Mouse (Mus musculus) kidney, postnatal 0 days (tissue): Measurements from ENCODE around the gene Gm45062. TPM values are rescaled to one million over a fixed set of nuclear protein-coding genes. Genes with fewer than 3 reads are reported as not detected.

Source experiments
- ATAC-seq: fragments of 200-750 bp; cut with Nextera tagmentation; replicated peaks from 2 replicates; pipeline ENCODE4 v1.8.0; 2017; ENCODE audit warnings: low read depth, moderate number of reproducible peaks, moderate TSS enrichment, moderate library complexity; ENCODE audit not compliant: low FRiP score
- DNase-seq: peaks from one replicate; pipeline ENCODE4 v3.0.0-alpha.2; 2016; ENCODE audit warnings: low spot score
- H3K27ac ChIP-seq: fragments of 300-500 bp; sonication (generic); 2 replicates; pipeline ENCODE4 v1.5.1; 2014; ENCODE audit warnings: mild to moderate bottlenecking
- H3K27me3 ChIP-seq: fragments of 300-500 bp; sonication (generic); 2 replicates; pipeline ENCODE4 v1.6.1; 2014; ENCODE audit warnings: low read length, mixed read lengths; ENCODE audit not compliant: insufficient read depth
- H3K36me3 ChIP-seq: fragments of 300-500 bp; sonication (generic); 2 replicates; pipeline ENCODE4 v1.6.1; 2014; ENCODE audit warnings: low read length, mixed read lengths; ENCODE audit not compliant: insufficient read depth
- H3K4me1 ChIP-seq: fragments of 300-500 bp; sonication (generic); replicated peaks from 2 replicates; pipeline ENCODE4 v1.6.1; 2014; ENCODE audit warnings: antibody characterized with exemption, low read length, mixed read lengths; ENCODE audit not compliant: insufficient read depth
- H3K4me2 ChIP-seq: fragments of 300-500 bp; sonication (generic); 2 replicates; pipeline ENCODE4 v1.6.1; 2014; ENCODE audit warnings: mild to moderate bottlenecking, low read length, moderate library complexity, mixed read lengths
- H3K4me3 ChIP-seq: fragments of 300-500 bp; sonication (generic); replicated peaks from 2 replicates; pipeline ENCODE4 v1.5.1; 2014; ENCODE audit warnings: low read depth, low read length
- H3K9ac ChIP-seq: fragments of 300-500 bp; sonication (generic); 2 replicates; pipeline ENCODE4 v1.6.1; 2014; ENCODE audit warnings: low read depth, low read length
- H3K9me3 ChIP-seq: fragments of 300-500 bp; sonication (generic); replicated peaks from 2 replicates; pipeline ENCODE4 v1.6.1; 2016; ENCODE audit warnings: low read length, inconsistent platforms, mixed read lengths
- CTCF ChIP-seq: IDR thresholded peaks from 2 replicates; pipeline ENCODE4 v1.5.1; 2016; ENCODE audit warnings: antibody characterized with exemption, low read depth, mild to moderate bottlenecking, moderate library complexity
- WGBS: fragments of 180-500 bp; shearing (Covaris S2); extraction: QIAGEN DNeasy Blood & Tissue Kit; methylation state at CpG from one replicate; pipeline ENCODE4 v1.1.7; 2014; 5-methylcytosine and 5-hydroxymethylcytosine counted together
- polyA plus RNA-seq: library from polyadenylated mRNA; unstranded; fragments of >200 nt; fragmentation: Nextera tagmentation; extraction: Ambion mirVana; gene quantifications from 2 replicates; pipeline ENCODE4 v1.2.1, GENCODE M21; 2015

The Gm45062 gene
- polyA plus RNA-seq, 1 experiment from 2014 or later, result 5.0 TPM

GRCm38 (mm10) chr6:8349060-8349670 is 89.9 kb downstream of the Gm45062 start:
- DNase-seq (no peak), ATAC-seq (no peak)
- no peak overlapping the region for H3K9ac ChIP-seq
- H3K27ac ChIP-seq, result no peak overlapping the region
- TF ChIP-seq CTCF, result no peak
- 74% methylated on average over 2 of the region's 2 CpGs for WGBS
- H3K27me3 ChIP-seq, result no peaks in the 10 kb centered on the region
- H3K4me3 ChIP-seq, result no peak overlapping the region
- no peaks in the 10 kb centered on the region for H3K9me3 ChIP-seq
- H3K4me1 ChIP-seq, result no peaks in the 10 kb centered on the region
- no peak overlapping the region for H3K4me2 ChIP-seq
- H3K36me3 ChIP-seq, result no peaks in the 10 kb centered on the region

DNA sequence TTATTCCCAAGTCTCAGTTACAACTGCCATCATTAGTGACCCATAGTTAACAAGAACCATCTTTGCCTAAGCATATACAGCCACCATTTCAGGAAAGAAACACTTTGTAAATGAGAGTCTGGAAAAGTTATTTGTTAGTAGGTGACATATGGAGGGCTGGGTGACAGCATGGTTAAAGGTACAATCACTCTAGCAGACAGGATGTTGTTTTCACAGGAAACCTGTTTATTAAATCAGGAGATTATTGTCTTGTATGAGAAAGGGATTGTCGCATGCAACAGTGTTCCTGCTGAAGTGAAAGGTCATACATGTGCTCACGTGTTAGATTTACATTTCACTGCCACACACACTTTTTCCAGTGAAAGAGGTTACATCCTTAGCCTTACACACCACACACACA is 92.3 kb downstream of the Gm45062 start:
- Histone ChIP-seq H3K4me1 (no peaks in the 10 kb centered on the region), H3K4me2 (no peak overlapping the region), H3K27me3 (no peaks in the 10 kb centered on the region), H3K9me3 (no peaks in the 10 kb centered on the region), H3K36me3 (no peaks in the 10 kb centered on the region), H3K9ac (no peak overlapping the region), H3K27ac (no peak overlapping the region), H3K4me3 (no peak overlapping the region)
- no peak for ATAC-seq
- WGBS, result 77% methylated on average over 2 of the region's 2 CpGs
- no peak for DNase-seq
- TF ChIP-seq CTCF, result no peak

GRCm38 (mm10) chr6:8352533-8353168 is 93.4 kb downstream of the Gm45062 start:
- Histone ChIP-seq H3K9ac (no peak overlapping the region), H3K27me3 (no peaks in the 10 kb centered on the region), H3K36me3 (no peaks in the 10 kb centered on the region), H3K9me3 (no peaks in the 10 kb centered on the region), H3K4me2 (peak overlapping the region; percentile 43), H3K4me1 (no peaks in the 10 kb centered on the region), H3K27ac (peak overlapping the region; percentile 19; the same call in 1 of the 2 replicates), H3K4me3 (no peak overlapping the region; the same call in 1 of the 2 replicates)
- WGBS, result 19% methylated on average over 12 of the region's 12 CpGs
- ATAC-seq (peak; percentile 54; the same call in 1 of the 2 replicates), DNase-seq (peak; percentile 40)
- no peak for TF ChIP-seq CTCF

DNA sequence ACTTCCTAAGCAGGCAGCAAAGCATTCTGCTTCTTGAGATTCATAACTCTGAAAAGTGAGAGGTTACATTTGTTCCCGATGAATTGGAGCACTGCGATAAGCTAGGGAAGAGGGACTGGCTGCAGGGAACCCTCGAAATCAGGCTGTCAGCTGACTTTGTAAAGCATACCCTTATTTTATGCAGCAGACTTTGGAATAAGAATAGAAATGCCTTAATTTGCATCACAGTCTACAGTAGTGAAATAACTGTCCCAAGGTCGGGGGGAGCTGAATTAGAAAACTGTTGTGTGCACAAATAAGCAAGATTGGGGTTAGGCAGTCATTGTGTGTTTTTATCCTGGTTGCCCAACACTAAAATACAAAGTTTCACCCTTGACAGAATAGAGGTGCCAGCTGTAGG is 94.2 kb downstream of the Gm45062 start:
- H3K9ac ChIP-seq, result no peak overlapping the region
- no peak overlapping the region for H3K4me2 ChIP-seq
- H3K9me3 ChIP-seq, result no peaks in the 10 kb centered on the region
- DNase-seq (no peak), ATAC-seq (no peak)
- 62% methylated on average over 4 of the region's 4 CpGs for WGBS
- H3K36me3 ChIP-seq, result no peaks in the 10 kb centered on the region
- H3K4me1 ChIP-seq, result no peaks in the 10 kb centered on the region
- no peak for TF ChIP-seq CTCF
- no peaks in the 10 kb centered on the region for H3K27me3 ChIP-seq
- H3K27ac ChIP-seq, result no peak overlapping the region
- no peak overlapping the region for H3K4me3 ChIP-seq

DNA sequence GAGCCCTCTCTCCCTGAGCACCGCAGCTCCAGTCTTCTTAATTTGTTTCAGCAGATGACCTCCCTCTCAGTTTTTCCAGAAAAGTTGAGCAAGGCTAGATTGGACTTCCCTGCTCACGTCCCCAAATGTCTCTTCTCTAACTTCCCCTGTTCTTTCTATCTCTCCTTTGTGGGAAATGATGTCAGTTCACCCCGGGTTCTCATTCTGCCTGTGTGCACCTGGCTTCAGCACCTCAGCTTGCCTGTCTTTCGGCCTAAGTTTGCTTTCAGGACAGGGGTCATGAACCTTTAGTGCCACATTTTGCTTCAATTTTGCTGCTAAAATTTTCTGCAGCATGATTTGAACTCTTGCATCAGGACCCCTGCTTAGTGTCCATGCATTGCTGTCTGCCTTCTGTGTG is 95.6 kb downstream of the Gm45062 start:
- 87% methylated on average over 4 of the region's 4 CpGs for WGBS
- DNase-seq (no peak), ATAC-seq (no peak)
- no peaks in the 10 kb centered on the region for H3K4me1 ChIP-seq
- H3K9me3 ChIP-seq, result no peaks in the 10 kb centered on the region
- no peak overlapping the region for H3K4me3 ChIP-seq
- no peak overlapping the region for H3K9ac ChIP-seq
- no peaks in the 10 kb centered on the region for H3K27me3 ChIP-seq
- TF ChIP-seq CTCF, result no peak
- no peak overlapping the region for H3K27ac ChIP-seq
- no peak overlapping the region for H3K4me2 ChIP-seq
- H3K36me3 ChIP-seq, result no peaks in the 10 kb centered on the region

DNA sequence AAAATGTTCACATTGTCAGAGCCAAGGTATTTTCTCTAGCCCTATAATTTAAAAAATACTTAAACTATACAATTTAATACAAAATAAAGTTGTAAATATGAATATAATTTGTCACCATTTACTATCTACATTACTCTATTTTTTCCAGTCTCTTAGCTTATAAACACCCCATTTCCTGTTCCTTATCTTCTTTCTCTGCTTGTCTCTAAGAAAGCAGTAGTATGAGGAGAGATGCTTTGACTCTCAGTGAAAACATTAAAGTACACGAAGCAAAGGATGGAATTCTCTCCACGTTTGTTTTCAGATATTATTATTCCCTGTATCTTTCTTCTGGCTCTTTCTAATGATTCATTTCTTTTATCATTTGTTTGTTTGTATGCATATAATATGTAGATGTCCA is 99.0 kb downstream of the Gm45062 start:
- TF ChIP-seq CTCF, result no peak
- no peak for ATAC-seq
- no peak overlapping the region for H3K4me3 ChIP-seq
- no peaks in the 10 kb centered on the region for H3K36me3 ChIP-seq
- no peak overlapping the region for H3K4me2 ChIP-seq
- H3K27ac ChIP-seq, result no peak overlapping the region
- H3K4me1 ChIP-seq, result no peaks in the 10 kb centered on the region
- 68% methylated on average over 2 of the region's 2 CpGs for WGBS
- no peaks in the 10 kb centered on the region for H3K9me3 ChIP-seq
- no peak overlapping the region for H3K9ac ChIP-seq
- no peaks in the 10 kb centered on the region for H3K27me3 ChIP-seq
- DNase-seq, result no peak
